Mouse (Mus musculus) embryo, embryonic 10 days (tissue): Measurements from ENCODE around the gene Timm10b.

Experiments
- DNase-seq: peaks from one replicate; pipeline ENCODE4 v3.0.0-alpha.2; 2015; ENCODE audit warnings: low spot score

Gene Timm10b

GRCm38 (mm10) chr7:105639756-105640155, at the start of gene Timm10b:
Gene Timm10b, plus strand, starts transcription at chr7:105640056.
- no peak for DNase-seq

GRCm38 (mm10) chr7:105590097-105590496, 49.8 kb upstream of the Timm10b start:
- no peak for DNase-seq

GRCm38 (mm10) chr7:105602860-105603623, 36.8 kb upstream of the Timm10b start:
- DNase-seq: peak; percentile 86

GRCm38 (mm10) chr7:105608467-105608866, 31.4 kb upstream of the Timm10b start:
- no peak for DNase-seq

- no peak for DNase-seq
Observed at GRCm38 (mm10) chr7:105611767-105612166, 28.1 kb upstream of the Timm10b start.

- DNase-seq: no peak
Observed at GRCm38 (mm10) chr7:105614400-105614799, 25.5 kb upstream of the Timm10b start.

- DNase-seq: no peak
Observed at GRCm38 (mm10) chr7:105615720-105616119, 24.1 kb upstream of the Timm10b start.

GRCm38 (mm10) chr7:105616561-105616960, 23.3 kb upstream of the Timm10b start:
- DNase-seq: peak; percentile 8

GRCm38 (mm10) chr7:105617810-105618209, 22.0 kb upstream of the Timm10b start:
- no peak for DNase-seq

GRCm38 (mm10) chr7:105619701-105620100, 20.2 kb upstream of the Timm10b start:
- no peak for DNase-seq

- DNase-seq: no peak
Observed at GRCm38 (mm10) chr7:105621053-105621452, 18.8 kb upstream of the Timm10b start.

- no peak for DNase-seq
Observed at GRCm38 (mm10) chr7:105621646-105622292, 18.1 kb upstream of the Timm10b start.

- no peak for DNase-seq
Observed at GRCm38 (mm10) chr7:105625397-105625796, 14.5 kb upstream of the Timm10b start.

- DNase-seq: no peak
Observed at GRCm38 (mm10) chr7:105628633-105629032, 11.2 kb upstream of the Timm10b start.

- DNase-seq: peak; percentile 38
Observed at GRCm38 (mm10) chr7:105632551-105632972, 7.3 kb upstream of the Timm10b start.

GRCm38 (mm10) chr7:105633127-105633800, 6.6 kb upstream of the Timm10b start, which contains the start of gene Trim3:
Gene Trim3, minus strand, starts transcription at chr7:105633571.
- peak; percentile 83 for DNase-seq

- no peak for DNase-seq
Observed at GRCm38 (mm10) chr7:105633801-105634135, 6.1 kb upstream of the Timm10b start.

- no peak for DNase-seq
Observed at GRCm38 (mm10) chr7:105634272-105634920, 5.5 kb upstream of the Timm10b start.

- DNase-seq: no peak
Observed at GRCm38 (mm10) chr7:105635726-105636125, 4.1 kb upstream of the Timm10b start.

GRCm38 (mm10) chr7:105638776-105639175, 1.1 kb upstream of the Timm10b start:
- DNase-seq: no peak

GRCm38 (mm10) chr7:105639304-105639703, 552 bp upstream of the Timm10b start:
- DNase-seq: no peak

- DNase-seq: peak; percentile 100
Observed at GRCm38 (mm10) chr7:105640233-105640893, 507 bp downstream of the Timm10b start, which contains the start of the genes Arfip2 and Gm45799. Gene Arfip2, minus strand, starts transcription at chr7:105640416. Gene Gm45799, plus strand, starts transcription at chr7:105640552.
